Comparison of ENCODE assay signal across 16 mouse cellular contexts in the genomic region with DNA sequence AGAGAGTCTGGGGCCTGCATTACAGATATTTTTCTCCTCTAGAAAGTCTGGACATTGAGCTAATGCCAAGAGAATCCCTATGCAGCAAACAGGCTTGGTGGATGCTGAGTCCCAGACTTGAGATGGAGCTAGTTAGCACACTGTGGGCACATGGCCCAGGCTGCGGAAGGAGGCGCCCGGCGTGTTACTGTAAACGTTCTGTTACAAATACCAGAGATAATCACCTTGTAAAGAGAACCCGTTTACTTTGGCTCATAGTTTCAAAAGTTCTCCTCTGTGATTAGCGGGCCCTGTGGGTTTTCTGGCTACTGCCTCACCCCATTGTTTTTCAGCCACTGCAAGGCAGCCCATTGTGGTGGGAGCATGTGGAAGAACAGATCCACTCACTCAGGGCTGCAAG.
A peak's percentile ranks its signal among the peaks of the same experiment; 100 is the strongest.
DNase-seq lines count a peak whose midpoint lies in the region; ATAC-seq and TF ChIP-seq lines count a peak whose summit lies in the region.
"Had no signal": no experiment of that assay in that cellular context is flagged by ENCODE, and none has a peak within 500 bp of the region (broad histone marks: within the 10 kb centered on the region; RNA-seq: fewer than 3 reads in every experiment).

No protein-coding gene starts in this region.

- H3K79me2 ChIP-seq in MEL (ENCODE audit: control insufficient read depth, insufficient read depth, low read length, poor library complexity): no peaks in the 10 kb centered on the region

- TF ChIP-seq EP300 in MEL (IDR thresholded peaks at IDR 0.05; ENCODE audit: low read depth in 1 of 2, low read length in 2 of 2): no peak

- DNase-seq in cerebellum, postnatal 10 days: peak; percentile 52 to 67
- DNase-seq in cerebellum, adult 11-12 months: no peak
- peak; percentile 28 for DNase-seq in liver
- no peak for DNase-seq in liver, embryonic 11.5 days (ENCODE audit: low spot score)
- peak; percentile 16 for DNase-seq in MEL (ENCODE audit: low read depth, low spot score)
- DNase-seq in limb, embryonic 10.5 days (ENCODE audit: low spot score): no peak
- no peak for DNase-seq in ovary, adult 18-20 months (ENCODE audit: low spot score)
- no peak for DNase-seq in retina, postnatal 1 day
- DNase-seq: cerebellum, adult 18-20 months; gastrocnemius, postnatal 36 days; thymus, postnatal 25 days had no signal

- TF ChIP-seq POLR2A in MEL (IDR thresholded peaks at IDR 0.05; ENCODE audit: control insufficient read depth in 1 of 2, insufficient read depth in 1 of 2, low read depth in 1 of 2, low read length in 2 of 2, poor library complexity in 1 of 2): no peak

- no peaks in the 10 kb centered on the region for H3K9me3 ChIP-seq in liver, embryonic 11.5 days (ENCODE audit: control insufficient read depth, low read length)
- H3K9me3 ChIP-seq in MEL (replicated peaks; ENCODE audit: insufficient read depth, low read length): no peaks in the 10 kb centered on the region
- H3K9me3 ChIP-seq in limb, embryonic 10.5 days (replicated peaks): no peaks in the 10 kb centered on the region
- H3K9me3 ChIP-seq: hindbrain, embryonic 12.5 days; intestine, embryonic 15.5 days; neural tube, embryonic 12.5 days; stomach, embryonic 15.5 days had no signal

- no peak overlapping the region for H3K27ac ChIP-seq in liver, embryonic 11.5 days (ENCODE audit: low read depth, low read length)
- H3K27ac ChIP-seq in MEL (ENCODE audit: control insufficient read depth, low read depth, low read length): no peak overlapping the region
- H3K27ac ChIP-seq in limb, embryonic 10.5 days: 0 out of 2 replicates have a peak overlapping the region, but pooled peaks have one; percentile 1
- H3K27ac ChIP-seq: hindbrain, embryonic 12.5 days; intestine, embryonic 15.5 days; left cerebral cortex, adult 2 months; neural tube, embryonic 12.5 days; stomach, embryonic 15.5 days had no signal

- peaks cover 14% of the 10 kb centered on the region for H3K4me1 ChIP-seq in liver, embryonic 11.5 days (replicated peaks; ENCODE audit: control insufficient read depth, insufficient read depth, low read length)
- H3K4me1 ChIP-seq in MEL (ENCODE audit: control insufficient read depth in 1 of 2, insufficient read depth in 2 of 2, low read length in 2 of 2): no peaks in the 10 kb centered on the region
- H3K4me1 ChIP-seq in limb, embryonic 10.5 days: no peaks in the 10 kb centered on the region; the same call in 1 of the 2 replicates
- H3K4me1 ChIP-seq: hindbrain, embryonic 12.5 days; intestine, embryonic 15.5 days; neural tube, embryonic 12.5 days had no signal

- 46% methylated on average over 7 of the region's 7 CpGs for WGBS in liver, embryonic 11.5 days
- 83% methylated on average over 7 of the region's 7 CpGs for WGBS in limb, embryonic 10.5 days

- H3K36me3 ChIP-seq in liver, embryonic 11.5 days (ENCODE audit: control insufficient read depth, insufficient read depth, low read length): no peaks in the 10 kb centered on the region
- no peaks in the 10 kb centered on the region for H3K36me3 ChIP-seq in MEL (ENCODE audit: control insufficient read depth in 1 of 2, insufficient read depth in 2 of 2, low read length in 2 of 2)
- H3K36me3 ChIP-seq in limb, embryonic 10.5 days: no peaks in the 10 kb centered on the region
- H3K36me3 ChIP-seq: hindbrain, embryonic 12.5 days; intestine, embryonic 15.5 days; neural tube, embryonic 12.5 days; stomach, embryonic 15.5 days had no signal

- H3K4me3 ChIP-seq in liver, embryonic 11.5 days (ENCODE audit: low read depth, low read length): no peak overlapping the region
- no peak overlapping the region for H3K4me3 ChIP-seq in MEL (ENCODE audit: control insufficient read depth in 1 of 2, insufficient read depth in 1 of 2, low read depth in 2 of 2, low read length in 2 of 2)
- no peak overlapping the region for H3K4me3 ChIP-seq in limb, embryonic 10.5 days
- H3K4me3 ChIP-seq: hindbrain, embryonic 12.5 days; intestine, embryonic 15.5 days; left cerebral cortex, adult 2 months; neural tube, embryonic 12.5 days; stomach, embryonic 15.5 days had no signal

- no peak for TF ChIP-seq CTCF in MEL (IDR thresholded peaks at IDR 0.05 in 2 of 3, conservative IDR thresholded peaks at IDR 0.05 in 1 of 3; ENCODE audit: control insufficient read depth in 1 of 3, insufficient read depth in 1 of 3, low read depth in 2 of 3, low read length in 3 of 3, poor library complexity in 1 of 3, severe bottlenecking in 1 of 3)

- ATAC-seq in liver, embryonic 11.5 days (replicated peaks; ENCODE audit: low FRiP score): no peak
- ATAC-seq: intestine, embryonic 15.5 days had no signal

- TF ChIP-seq RAD21 in MEL (IDR thresholded peaks at IDR 0.05; ENCODE audit: low read depth, low read length): no peak

- peaks cover 8% of the 10 kb centered on the region; the same call in 1 of the 2 replicates for H3K27me3 ChIP-seq in liver, embryonic 11.5 days (replicated peaks; ENCODE audit: control insufficient read depth, insufficient read depth, low read length)
- no peaks in the 10 kb centered on the region for H3K27me3 ChIP-seq in MEL (ENCODE audit: control insufficient read depth in 1 of 2, insufficient read depth in 2 of 2, low read length in 2 of 2)
- peaks cover 17% of the 10 kb centered on the region; the same call in 1 of the 2 replicates for H3K27me3 ChIP-seq in limb, embryonic 10.5 days (ENCODE audit: low read depth, poor library complexity, severe bottlenecking)
- H3K27me3 ChIP-seq: intestine, embryonic 15.5 days; neural tube, embryonic 12.5 days; stomach, embryonic 15.5 days had no signal

- H3K9ac ChIP-seq in liver, embryonic 11.5 days (ENCODE audit: low read depth, low read length): no peak overlapping the region
- H3K9ac ChIP-seq in MEL (ENCODE audit: control insufficient read depth, low read depth, low read length, poor library complexity, severe bottlenecking): no peak overlapping the region
- H3K9ac ChIP-seq: hindbrain, embryonic 12.5 days; intestine, embryonic 15.5 days; neural tube, embryonic 12.5 days; stomach, embryonic 15.5 days had no signal

- no peak overlapping the region for H3K4me2 ChIP-seq in liver, embryonic 11.5 days
- H3K4me2 ChIP-seq: hindbrain, embryonic 12.5 days; intestine, embryonic 15.5 days; neural tube, embryonic 12.5 days; stomach, embryonic 15.5 days had no signal

TF ChIP-seq in MEL, 35 proteins besides CTCF, POLR2A, EP300 and RAD21:
- no peak for TF ChIP-seq BHLHE40 (IDR thresholded peaks at IDR 0.05; ENCODE audit: borderline replicate concordance, low read depth, low read length)
- TF ChIP-seq NELFE (IDR thresholded peaks at IDR 0.05; ENCODE audit: low read depth, low read length): no peak
- no peak for TF ChIP-seq NRF1 (IDR thresholded peaks at IDR 0.05; ENCODE audit: insufficient read depth, low read depth, low read length, poor library complexity, severe bottlenecking)

Comparison
In these comparisons a context has a peak if more than half of its experiments do, and no peak if none do; other contexts are left out.
1. DNase-seq: peak in cerebellum, postnatal 10 days (2 of 2), liver (single experiment) and MEL (single experiment); none in cerebellum, adult 11-12 months (single experiment), liver, embryonic 11.5 days (single experiment), limb, embryonic 10.5 days (single experiment), ovary, adult 18-20 months (single experiment) and retina, postnatal 1 day (single experiment).